Mouse (Mus musculus) right cerebral cortex, postnatal 25 days (tissue): ENCODE data around the gene Nostrin.

Experiments
- DNase-seq: peaks from one replicate; pipeline ENCODE4 v3.0.0; 2022

The Nostrin gene

GRCm38 (mm10) chr2:69135661-69136576 lies at the start of gene Nostrin:
Gene Nostrin (plus strand): TSS chr2:69135800.
- DNase-seq = no peak

GRCm38 (mm10) chr2:69086505-69087260 lies 48.9 kb upstream of the Nostrin start:
- DNase-seq = no peak

- no peak for DNase-seq
Measured at GRCm38 (mm10) chr2:69095836-69096235, 39.8 kb upstream of the Nostrin start.

GRCm38 (mm10) chr2:69096821-69097220 lies 38.8 kb upstream of the Nostrin start:
- DNase-seq = no peak

GRCm38 (mm10) chr2:69097526-69097925 lies 38.1 kb upstream of the Nostrin start:
- no peak for DNase-seq

GRCm38 (mm10) chr2:69098701-69099100 lies 36.9 kb upstream of the Nostrin start:
- no peak for DNase-seq

- DNase-seq = no peak
Measured at GRCm38 (mm10) chr2:69099147-69099546, 36.5 kb upstream of the Nostrin start.

GRCm38 (mm10) chr2:69100706-69101105 lies 34.9 kb upstream of the Nostrin start:
- DNase-seq = no peak

- DNase-seq = no peak
Measured at GRCm38 (mm10) chr2:69103526-69103925, 32.1 kb upstream of the Nostrin start.

GRCm38 (mm10) chr2:69104511-69105145 lies 31.0 kb upstream of the Nostrin start:
- peak; percentile 33 for DNase-seq

- no peak for DNase-seq
Measured at GRCm38 (mm10) chr2:69109246-69109645, 26.4 kb upstream of the Nostrin start.

GRCm38 (mm10) chr2:69109710-69110109 lies 25.9 kb upstream of the Nostrin start:
- no peak for DNase-seq

- no peak for DNase-seq
Measured at GRCm38 (mm10) chr2:69112609-69113008, 23.0 kb upstream of the Nostrin start.

- no peak for DNase-seq
Measured at GRCm38 (mm10) chr2:69113829-69114547, 21.6 kb upstream of the Nostrin start.

GRCm38 (mm10) chr2:69115921-69116320 lies 19.7 kb upstream of the Nostrin start:
- no peak for DNase-seq

GRCm38 (mm10) chr2:69116767-69117166 lies 18.8 kb upstream of the Nostrin start:
- no peak for DNase-seq

- no peak for DNase-seq
Measured at GRCm38 (mm10) chr2:69118994-69119393, 16.6 kb upstream of the Nostrin start.

- DNase-seq = no peak
Measured at GRCm38 (mm10) chr2:69119718-69120117, 15.9 kb upstream of the Nostrin start.

GRCm38 (mm10) chr2:69121681-69122080 lies 13.9 kb upstream of the Nostrin start:
- no peak for DNase-seq

- no peak for DNase-seq
Measured at GRCm38 (mm10) chr2:69125425-69125824, 10.2 kb upstream of the Nostrin start.

- DNase-seq = no peak
Measured at GRCm38 (mm10) chr2:69128321-69128720, 7.3 kb upstream of the Nostrin start.

GRCm38 (mm10) chr2:69128921-69129395 lies 6.6 kb upstream of the Nostrin start:
- no peak for DNase-seq
